Mouse (Mus musculus) forebrain, postnatal 0 days (tissue): ENCODE measurements around the gene Mgmt. TPM values are rescaled to one million over a fixed set of nuclear protein-coding genes. Genes with fewer than 3 reads are reported as not detected.

Source experiments
- ATAC-seq: fragments of 200-750 bp; cut with Nextera tagmentation; 2 replicates; pipeline ENCODE4 v1.8.0; 2017; ENCODE audit warnings: mild to moderate bottlenecking, moderate library complexity
- DNase-seq: peaks from one replicate; pipeline ENCODE4 v3.0.0-alpha.2; 2015
- H3K27ac ChIP-seq: fragments of 300-500 bp; sonication (generic); 2 replicates; pipeline ENCODE4 v1.5.1; 2014; ENCODE audit warnings: low read depth, mild to moderate bottlenecking, antibody characterized with exemption, low read length, moderate library complexity, mixed read lengths
- H3K27me3 ChIP-seq: fragments of 300-500 bp; sonication (generic); 2 replicates; pipeline ENCODE4 v1.6.1; 2014; ENCODE audit warnings: mild to moderate bottlenecking, low read length, mixed read lengths; ENCODE audit not compliant: insufficient read depth
- H3K36me3 ChIP-seq: fragments of 300-500 bp; sonication (generic); 2 replicates; pipeline ENCODE4 v1.6.1; 2014; ENCODE audit warnings: mild to moderate bottlenecking, moderate library complexity; ENCODE audit not compliant: insufficient read depth
- H3K4me1 ChIP-seq: fragments of 300-500 bp; sonication (generic); 2 replicates; pipeline ENCODE4 v1.6.1; 2014; ENCODE audit warnings: antibody characterized with exemption; ENCODE audit not compliant: insufficient read depth
- H3K4me2 ChIP-seq: fragments of 300-500 bp; sonication (generic); 2 replicates; pipeline ENCODE4 v1.6.1; 2014; ENCODE audit warnings: low read depth, mild to moderate bottlenecking, moderate library complexity
- H3K4me3 ChIP-seq: fragments of 300-500 bp; sonication (generic); 2 replicates; pipeline ENCODE4 v1.5.1; 2014; ENCODE audit warnings: low read depth, low read length, mixed read lengths
- H3K9ac ChIP-seq: fragments of 300-500 bp; sonication (generic); 2 replicates; pipeline ENCODE4 v1.6.1; 2014; ENCODE audit warnings: mild to moderate bottlenecking
- H3K9me3 ChIP-seq: fragments of 300-500 bp; sonication (generic); 2 replicates; pipeline ENCODE4 v1.6.1; 2016; ENCODE audit warnings: low read length
- CTCF ChIP-seq: sonication (generic); IDR thresholded peaks from 2 replicates; pipeline ENCODE4 v1.5.1; 2016; ENCODE audit warnings: antibody characterized with exemption, control low read depth, low read depth
- WGBS: fragments of 180-500 bp; shearing (Covaris S2); extraction: QIAGEN DNeasy Blood & Tissue Kit; methylation state at CpG from one replicate; pipeline ENCODE4 v1.1.7; 2014; 5-methylcytosine and 5-hydroxymethylcytosine counted together
- polyA plus RNA-seq: library from polyadenylated mRNA; unstranded; fragments of >200 nt; fragmentation: Nextera tagmentation; extraction: Ambion mirVana; gene quantifications from 2 replicates; pipeline ENCODE4 v1.2.1, GENCODE M21; 2015
- total RNA-seq: library from RNA; depleted of rRNA; stranded (reverse); fragments of >200 nt; gene quantifications from 2 replicates; pipeline ENCODE4 v1.2.3, GENCODE M21; 2014

The Mgmt gene
- total and polyA plus RNA-seq, 2 experiments from 2014 or later, result 0.29 to 1.2 TPM

- ATAC-seq (no peak), DNase-seq (no peak)
- H3K9ac ChIP-seq, result no peak overlapping the region
- H3K4me2 ChIP-seq, result no peak overlapping the region
- no peak overlapping the region for H3K27ac ChIP-seq
- H3K9me3 ChIP-seq, result no peaks in the 10 kb centered on the region
- no peaks in the 10 kb centered on the region for H3K36me3 ChIP-seq
- H3K4me1 ChIP-seq, result 0 out of 2 replicates have a peak, but pooled peaks cover 5% of the 10 kb centered on the region
- no peak for TF ChIP-seq CTCF
- H3K27me3 ChIP-seq, result 0 out of 2 replicates have a peak, but pooled peaks cover 2% of the 10 kb centered on the region
- 86% methylated on average over 6 of the region's 6 CpGs for WGBS
- no peak overlapping the region for H3K4me3 ChIP-seq
Measured at GRCm38 (mm10) chr7:137088141-137088540, 193.7 kb downstream of the Mgmt start.

GRCm38 (mm10) chr7:137094551-137094950 lies 200.1 kb downstream of the Mgmt start:
- H3K4me1 ChIP-seq, result no peaks in the 10 kb centered on the region
- 0 out of 2 replicates have a peak, but pooled peaks cover 6% of the 10 kb centered on the region for H3K9me3 ChIP-seq
- no peak for DNase-seq
- 0 out of 2 replicates have a peak, but pooled peaks cover 2% of the 10 kb centered on the region for H3K27me3 ChIP-seq
- WGBS, result 90% methylated on average over 1 of the region's 1 CpGs
- no peaks in the 10 kb centered on the region for H3K36me3 ChIP-seq
- no peak overlapping the region for H3K4me3 ChIP-seq
- no peak overlapping the region for H3K27ac ChIP-seq
- H3K4me2 ChIP-seq, result no peak overlapping the region
- ATAC-seq, result no peak
- TF ChIP-seq CTCF, result no peak
- no peak overlapping the region for H3K9ac ChIP-seq

GRCm38 (mm10) chr7:137095702-137096101 lies 201.3 kb downstream of the Mgmt start:
- H3K4me1 ChIP-seq, result no peaks in the 10 kb centered on the region
- no peak for TF ChIP-seq CTCF
- no peaks in the 10 kb centered on the region for H3K36me3 ChIP-seq
- H3K9ac ChIP-seq, result no peak overlapping the region
- DNase-seq, result no peak
- 0 out of 2 replicates have a peak, but pooled peaks cover 6% of the 10 kb centered on the region for H3K9me3 ChIP-seq
- 93% methylated on average over 1 of the region's 1 CpGs for WGBS
- ATAC-seq, result no peak
- H3K27ac ChIP-seq, result no peak overlapping the region
- no peak overlapping the region for H3K4me2 ChIP-seq
- H3K4me3 ChIP-seq, result no peak overlapping the region
- 0 out of 2 replicates have a peak, but pooled peaks cover 2% of the 10 kb centered on the region for H3K27me3 ChIP-seq

GRCm38 (mm10) chr7:137099766-137100165 lies 205.4 kb downstream of the Mgmt start:
- H3K4me2 ChIP-seq, result no peak overlapping the region
- H3K4me3 ChIP-seq, result no peak overlapping the region
- 0 out of 2 replicates have a peak, but pooled peaks cover 6% of the 10 kb centered on the region for H3K9me3 ChIP-seq
- H3K9ac ChIP-seq, result no peak overlapping the region
- H3K27ac ChIP-seq, result no peak overlapping the region
- 60% methylated on average over 3 of the region's 3 CpGs for WGBS
- DNase-seq (no peak), ATAC-seq (no peak)
- no peak for TF ChIP-seq CTCF
- H3K4me1 ChIP-seq, result no peaks in the 10 kb centered on the region
- H3K27me3 ChIP-seq, result no peaks in the 10 kb centered on the region
- H3K36me3 ChIP-seq, result no peaks in the 10 kb centered on the region

- DNase-seq (no peak), ATAC-seq (no peak)
- no peaks in the 10 kb centered on the region for H3K36me3 ChIP-seq
- H3K4me3 ChIP-seq, result no peak overlapping the region
- H3K9ac ChIP-seq, result no peak overlapping the region
- H3K4me1 ChIP-seq, result no peaks in the 10 kb centered on the region
- no peaks in the 10 kb centered on the region for H3K27me3 ChIP-seq
- 0 out of 2 replicates have a peak, but pooled peaks cover 4% of the 10 kb centered on the region for H3K9me3 ChIP-seq
- H3K27ac ChIP-seq, result no peak overlapping the region
- TF ChIP-seq CTCF, result no peak
- 32% methylated on average over 10 of the region's 10 CpGs for WGBS
- H3K4me2 ChIP-seq, result no peak overlapping the region
Measured at GRCm38 (mm10) chr7:137102606-137103195, 208.3 kb downstream of the Mgmt start.

- WGBS, result 98% methylated on average over 4 of the region's 4 CpGs
- H3K27me3 ChIP-seq, result no peaks in the 10 kb centered on the region
- H3K36me3 ChIP-seq, result no peaks in the 10 kb centered on the region
- H3K4me2 ChIP-seq, result no peak overlapping the region
- H3K9me3 ChIP-seq, result peaks cover 14% of the 10 kb centered on the region; the same call in 1 of the 2 replicates
- H3K9ac ChIP-seq, result no peak overlapping the region
- TF ChIP-seq CTCF, result no peak
- no peak overlapping the region for H3K27ac ChIP-seq
- DNase-seq, result no peak
- ATAC-seq, result no peak
- H3K4me3 ChIP-seq, result no peak overlapping the region
- H3K4me1 ChIP-seq, result no peaks in the 10 kb centered on the region
Measured at GRCm38 (mm10) chr7:137112101-137112500, 217.7 kb downstream of the Mgmt start.

DNA sequence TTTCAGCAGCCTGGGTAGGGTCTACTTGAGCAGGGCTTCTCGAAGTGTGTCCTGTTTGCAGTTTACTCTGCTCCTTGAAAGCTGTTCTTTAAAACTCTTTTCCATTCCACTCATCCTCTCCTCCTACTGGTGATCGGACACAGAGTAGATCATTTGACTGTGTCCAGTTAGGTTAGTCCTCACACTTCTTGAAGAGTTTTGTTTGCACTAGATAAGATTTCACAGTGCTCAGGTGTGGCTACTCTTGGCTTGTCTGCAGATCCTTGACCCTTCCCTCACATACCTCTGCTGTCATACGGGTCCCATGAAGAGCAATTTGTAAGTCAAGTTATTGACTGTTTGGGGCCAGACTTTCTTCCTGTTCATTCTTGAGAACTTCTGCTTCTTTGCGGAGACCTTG lies 221.8 kb downstream of the Mgmt start:
- Histone ChIP-seq H3K4me1 (0 out of 2 replicates have a peak, but pooled peaks cover 1% of the 10 kb centered on the region), H3K9ac (no peak overlapping the region), H3K27me3 (peaks cover 5% of the 10 kb centered on the region; the same call in 1 of the 2 replicates), H3K4me2 (no peak overlapping the region), H3K36me3 (no peaks in the 10 kb centered on the region), H3K9me3 (peaks cover 10% of the 10 kb centered on the region; the same call in 1 of the 2 replicates), H3K4me3 (no peak overlapping the region), H3K27ac (no peak overlapping the region)
- no peak for TF ChIP-seq CTCF
- ATAC-seq (no peak), DNase-seq (no peak)
- WGBS, result 90% methylated on average over 4 of the region's 4 CpGs
